Mouse (Mus musculus) erythroblast, embryonic 14.5 days (primary cell): ENCODE data around the gene E2f4. TPM values are rescaled to one million over a fixed set of nuclear protein-coding genes. Genes with fewer than 3 reads are reported as not detected.
"Not testable (repeated sequence)": the region's sequence is repeated elsewhere in the genome, so short reads cannot be mapped to it uniquely, and the experiment has no call there.

Source experiments
- H3K27me3 ChIP-seq: 2 replicates; pipeline ENCODE4 v1.6.1; 2012; ENCODE audit warnings: inconsistent platforms; ENCODE audit not compliant: control insufficient read depth
- H3K36me3 ChIP-seq: 2 replicates; pipeline ENCODE4 v1.6.1; 2012; ENCODE audit warnings: mild to moderate bottlenecking, inconsistent platforms; ENCODE audit not compliant: control insufficient read depth
- H3K4me1 ChIP-seq: 2 replicates; pipeline ENCODE4 v1.6.1; 2012; ENCODE audit warnings: inconsistent platforms; ENCODE audit not compliant: control insufficient read depth
- H3K4me3 ChIP-seq: replicated peaks from 2 replicates; pipeline ENCODE3; 2012; ENCODE audit warnings: moderate library complexity, mild to moderate bottlenecking, inconsistent platforms
- H3K9me3 ChIP-seq: 2 replicates; pipeline ENCODE4 v1.6.1; 2012; ENCODE audit warnings: low read length, inconsistent platforms, mixed read lengths; ENCODE audit not compliant: control insufficient read depth
- GATA1 ChIP-seq: IDR thresholded peaks from 2 replicates; pipeline ENCODE4 v1.6.1; 2012; ENCODE audit warnings: low read length, inconsistent platforms, mixed read lengths
- TAL1 ChIP-seq: IDR thresholded peaks from 3 replicates; pipeline ENCODE4 v1.6.1; 2012; ENCODE audit warnings: low read length, inconsistent platforms, mixed read lengths
- polyA plus RNA-seq: library from polyadenylated mRNA; stranded (reverse); fragments of >175 nt; gene quantifications from 2 replicates; pipeline ENCODE4 v1.2.3, GENCODE M21; 2012

The E2f4 gene
- polyA plus RNA-seq, 1 experiment = 30.0 TPM

DNA sequence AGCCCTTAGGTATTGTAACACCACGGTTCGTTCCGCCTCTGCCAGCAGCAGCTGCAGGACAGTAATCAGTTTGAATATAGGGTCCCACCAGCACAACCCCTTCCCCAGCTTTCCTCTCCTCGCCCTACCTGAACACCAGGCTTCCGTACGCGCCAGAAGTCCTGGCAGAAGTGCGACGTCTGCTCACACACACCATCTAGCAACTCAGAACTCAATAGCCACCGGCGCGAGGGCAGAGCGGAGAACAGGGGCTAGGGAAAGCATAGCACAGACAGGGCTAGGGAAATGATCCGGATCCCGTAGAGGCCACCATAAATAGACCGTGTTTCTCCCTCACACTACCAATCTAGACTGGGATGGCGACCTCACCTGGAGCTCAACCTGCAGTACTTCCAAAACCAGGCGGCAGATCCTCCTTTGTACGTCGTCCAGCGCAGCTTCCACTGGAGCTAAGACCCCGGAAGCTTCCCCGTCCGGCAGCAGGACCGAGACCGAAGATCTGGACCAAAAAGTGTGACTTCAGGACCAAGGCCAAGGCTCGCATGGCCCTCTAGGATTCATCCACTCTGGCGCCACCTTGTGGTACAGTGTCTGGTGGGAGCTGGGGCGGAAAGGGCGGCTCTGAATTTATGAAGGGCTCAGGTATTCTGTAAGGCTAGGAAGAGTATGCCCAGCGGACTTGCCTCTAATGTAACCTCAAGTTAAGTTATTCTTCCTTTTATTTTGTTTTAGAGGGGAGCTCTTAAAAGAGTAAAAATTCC lies 6.7 kb upstream of the E2f4 start:
- no peak overlapping the region for H3K4me3 ChIP-seq
- no peak for TF ChIP-seq GATA1
- no peak for TF ChIP-seq TAL1
- H3K36me3 ChIP-seq = peaks cover 5% of the 10 kb centered on the region
- H3K27me3 ChIP-seq = peaks cover 34% of the 10 kb centered on the region
- H3K9me3 ChIP-seq = no peaks in the 10 kb centered on the region
- H3K4me1 ChIP-seq = peaks cover 37% of the 10 kb centered on the region

DNA sequence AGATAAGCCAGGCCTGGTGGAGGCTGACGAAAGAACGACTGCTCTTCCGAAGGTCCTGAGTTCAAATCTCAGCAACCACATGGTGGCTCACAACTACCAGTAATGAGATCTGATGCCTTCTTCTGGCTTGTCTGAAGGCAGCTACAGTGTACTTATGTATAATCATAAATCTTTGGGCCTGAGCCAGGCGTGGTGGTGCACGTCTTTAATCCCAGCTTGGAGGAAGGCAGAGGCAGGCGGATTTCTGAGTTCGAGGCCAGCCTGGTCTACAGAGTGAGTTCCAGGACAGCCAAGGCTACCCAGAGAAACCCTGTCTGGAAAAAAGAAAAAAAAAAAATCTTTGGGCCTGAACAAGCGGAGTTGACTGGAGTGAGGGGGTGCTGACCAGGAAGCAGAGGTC lies 6.1 kb upstream of the E2f4 start:
- Histone ChIP-seq H3K4me1 (peaks cover 43% of the 10 kb centered on the region), H3K27me3 (peaks cover 28% of the 10 kb centered on the region)
- H3K36me3 ChIP-seq, H3K4me3 ChIP-seq, H3K9me3 ChIP-seq: not testable (repeated sequence)

- Histone ChIP-seq H3K4me1 (peaks cover 47% of the 10 kb centered on the region), H3K27me3 (peaks cover 25% of the 10 kb centered on the region)
- not testable (repeated sequence) for H3K9me3 ChIP-seq, H3K4me3 ChIP-seq, H3K36me3 ChIP-seq
Observed at GRCm38 (mm10) chr8:105291802-105292201, 5.7 kb upstream of the E2f4 start.

GRCm38 (mm10) chr8:105292471-105292870 lies 5.0 kb upstream of the E2f4 start:
- TF ChIP-seq GATA1 = no peak
- no peak for TF ChIP-seq TAL1
- Histone ChIP-seq H3K27me3 (peaks cover 24% of the 10 kb centered on the region), H3K36me3 (peaks cover 7% of the 10 kb centered on the region), H3K9me3 (no peaks in the 10 kb centered on the region), H3K4me1 (peaks cover 52% of the 10 kb centered on the region), H3K4me3 (no peak overlapping the region)

DNA sequence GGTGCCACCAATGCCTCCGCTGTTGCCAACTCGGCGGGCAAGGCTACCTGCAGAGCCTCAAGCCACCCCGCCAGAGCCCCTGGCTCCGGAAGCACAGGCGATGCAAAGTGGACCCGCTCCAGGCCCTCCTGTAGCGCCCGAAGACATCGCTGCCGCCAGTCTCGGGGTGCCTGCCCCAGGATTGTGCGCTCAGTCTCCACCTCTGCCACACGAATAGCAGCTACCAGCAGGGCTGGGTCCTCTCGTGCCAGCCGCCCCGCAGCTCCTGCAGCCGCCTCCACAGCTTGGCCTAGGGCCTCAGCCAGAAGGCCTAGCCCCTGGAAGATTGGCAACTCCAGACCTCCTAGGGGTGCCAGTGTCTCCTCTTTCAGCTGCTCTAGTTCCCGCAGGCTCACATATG lies 4.1 kb upstream of the E2f4 start:
- H3K4me3 ChIP-seq = no peak overlapping the region
- peaks cover 53% of the 10 kb centered on the region for H3K4me1 ChIP-seq
- no peaks in the 10 kb centered on the region for H3K9me3 ChIP-seq
- no peak for TF ChIP-seq TAL1
- TF ChIP-seq GATA1 = no peak
- H3K36me3 ChIP-seq = peaks cover 15% of the 10 kb centered on the region
- H3K27me3 ChIP-seq = peaks cover 24% of the 10 kb centered on the region

- Histone ChIP-seq H3K4me1 (peaks cover 55% of the 10 kb centered on the region), H3K9me3 (no peaks in the 10 kb centered on the region), H3K36me3 (peaks cover 28% of the 10 kb centered on the region), H3K27me3 (peaks cover 17% of the 10 kb centered on the region), H3K4me3 (no peak overlapping the region)
- TF ChIP-seq TAL1 (no peak), GATA1 (no peak)
Observed at GRCm38 (mm10) chr8:105294776-105295175, 2.7 kb upstream of the E2f4 start.

GRCm38 (mm10) chr8:105295256-105295655 lies 2.2 kb upstream of the E2f4 start:
- H3K36me3 ChIP-seq = peaks cover 33% of the 10 kb centered on the region
- peaks cover 12% of the 10 kb centered on the region for H3K27me3 ChIP-seq
- H3K4me1 ChIP-seq = peaks cover 55% of the 10 kb centered on the region
- peak overlapping the region; percentile 31 for H3K4me3 ChIP-seq
- no peaks in the 10 kb centered on the region for H3K9me3 ChIP-seq
- TF ChIP-seq TAL1 (0 out of 3 replicates have a peak, but pooled peaks have one; percentile 7), GATA1 (no peak)

- H3K9me3 ChIP-seq = no peaks in the 10 kb centered on the region
- peaks cover 41% of the 10 kb centered on the region for H3K36me3 ChIP-seq
- TF ChIP-seq TAL1 (no peak), GATA1 (no peak)
- H3K4me1 ChIP-seq = peaks cover 55% of the 10 kb centered on the region
- H3K4me3 ChIP-seq = peak within 1 kb of the TSS; percentile 67
- peaks cover 5% of the 10 kb centered on the region for H3K27me3 ChIP-seq
Observed at GRCm38 (mm10) chr8:105295895-105296573, 1.4 kb upstream of the E2f4 start, which contains the start of gene Exoc3l. Gene Exoc3l, minus strand, starts transcription at chr8:105296101.

- 0 out of 2 replicates have a peak, but pooled peaks have one; percentile 15 for TF ChIP-seq GATA1
- TF ChIP-seq TAL1 = no peak
- no peaks in the 10 kb centered on the region for H3K9me3 ChIP-seq
- no peaks in the 10 kb centered on the region; the same call in 1 of the 2 replicates for H3K27me3 ChIP-seq
- H3K36me3 ChIP-seq = peaks cover 67% of the 10 kb centered on the region
- H3K4me3 ChIP-seq = peak overlapping the region; percentile 67
- peaks cover 77% of the 10 kb centered on the region for H3K4me1 ChIP-seq
Observed at GRCm38 (mm10) chr8:105298351-105299252, 1.1 kb downstream of the E2f4 start.
